ENCODE assay signal across 17 mouse cellular contexts in the genomic region with DNA sequence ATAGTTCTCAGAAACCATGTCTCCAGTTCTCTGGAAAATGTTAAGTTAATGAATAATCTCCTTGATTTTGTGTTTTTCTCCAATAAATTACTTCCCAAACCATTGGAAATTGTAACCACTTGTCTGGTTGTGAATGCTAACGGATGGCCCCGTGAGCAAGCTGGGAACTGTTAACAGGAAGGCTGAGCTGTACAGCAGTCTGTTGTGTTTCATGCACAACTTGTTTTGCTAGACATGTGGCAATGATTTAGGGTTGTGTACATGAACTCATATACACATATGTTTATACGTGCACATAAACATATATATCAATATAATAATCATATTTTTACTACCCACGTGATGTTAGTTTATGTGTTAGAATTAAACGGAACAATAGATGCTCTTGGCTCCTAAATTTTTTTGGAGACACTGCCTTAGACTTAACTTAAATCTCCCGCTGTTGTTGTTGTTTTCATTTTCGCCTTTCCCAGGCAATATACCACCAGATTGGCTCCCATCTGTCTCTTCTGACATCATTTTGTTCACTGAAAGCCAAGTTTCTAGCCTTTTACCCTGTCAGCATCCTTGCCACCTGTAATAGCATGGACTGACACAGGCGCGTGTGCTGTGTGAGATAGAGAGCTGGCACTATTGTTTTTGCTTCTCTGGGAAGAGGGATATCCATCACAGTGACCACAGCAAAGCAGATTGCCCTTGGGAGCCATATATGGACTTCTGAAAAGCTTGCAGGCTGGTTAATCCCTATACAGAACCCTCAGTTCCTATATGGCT.
DNase-seq lines count a peak whose midpoint lies in the region; ATAC-seq lines count a peak whose summit lies in the region.
"Had no signal": no experiment of that assay in that cellular context is flagged by ENCODE, and none has a peak within 500 bp of the region (broad histone marks: within the 10 kb centered on the region; RNA-seq: fewer than 3 reads in every experiment).

No protein-coding gene starts in this region.

- no peak for ATAC-seq in embryonic facial prominence, embryonic 11.5 days (replicated peaks; ENCODE audit: insufficient number of reproducible peaks, low FRiP score, low TSS enrichment, low read depth)
- ATAC-seq in hindbrain, embryonic 13.5 days (ENCODE audit: low FRiP score) = no peak

- H3K9me3 ChIP-seq in embryonic facial prominence, embryonic 11.5 days (replicated peaks; ENCODE audit: control insufficient read depth, low read length) = no peaks in the 10 kb centered on the region
- H3K9me3 ChIP-seq in embryonic facial prominence, embryonic 10.5 days = no peaks in the 10 kb centered on the region
- no peaks in the 10 kb centered on the region for H3K9me3 ChIP-seq in hindbrain, embryonic 13.5 days
- H3K9me3 ChIP-seq: embryonic facial prominence, embryonic 13.5 days; midbrain, embryonic 10.5 days had no signal

- H3K27ac ChIP-seq in embryonic facial prominence, embryonic 11.5 days (replicated peaks; ENCODE audit: low read depth, low read length) = no peak overlapping the region
- no peak overlapping the region for H3K27ac ChIP-seq in embryonic facial prominence, embryonic 10.5 days (replicated peaks)
- no peak overlapping the region for H3K27ac ChIP-seq in hindbrain, embryonic 13.5 days
- H3K27ac ChIP-seq: embryonic facial prominence, embryonic 13.5 days; gastrocnemius, adult 2 months; layer of hippocampus, adult 2 months; midbrain, embryonic 10.5 days had no signal

- no peak overlapping the region for H3K4me2 ChIP-seq in embryonic facial prominence, embryonic 11.5 days (ENCODE audit: low read depth, low read length)
- H3K4me2 ChIP-seq in hindbrain, embryonic 13.5 days = no peak overlapping the region
- H3K4me2 ChIP-seq: embryonic facial prominence, embryonic 13.5 days had no signal

- H3K36me3 ChIP-seq in embryonic facial prominence, embryonic 11.5 days (replicated peaks; ENCODE audit: control insufficient read depth, insufficient read depth, low read depth, low read length) = no peaks in the 10 kb centered on the region
- H3K36me3 ChIP-seq in embryonic facial prominence, embryonic 10.5 days (replicated peaks) = no peaks in the 10 kb centered on the region
- H3K36me3 ChIP-seq in hindbrain, embryonic 13.5 days = no peaks in the 10 kb centered on the region
- H3K36me3 ChIP-seq: embryonic facial prominence, embryonic 13.5 days; midbrain, embryonic 10.5 days had no signal

- H3K27me3 ChIP-seq in embryonic facial prominence, embryonic 11.5 days (ENCODE audit: control insufficient read depth, insufficient read depth, low read length) = no peaks in the 10 kb centered on the region
- no peaks in the 10 kb centered on the region for H3K27me3 ChIP-seq in embryonic facial prominence, embryonic 10.5 days (replicated peaks; ENCODE audit: low read depth, poor library complexity, severe bottlenecking)
- no peaks in the 10 kb centered on the region for H3K27me3 ChIP-seq in hindbrain, embryonic 13.5 days
- H3K27me3 ChIP-seq: embryonic facial prominence, embryonic 13.5 days had no signal

- WGBS in embryonic facial prominence, embryonic 11.5 days = 70% methylated on average over 9 of the region's 9 CpGs
- WGBS in embryonic facial prominence, embryonic 10.5 days = 79% methylated on average over 9 of the region's 9 CpGs
- WGBS in hindbrain, embryonic 13.5 days = 84% methylated on average over 9 of the region's 9 CpGs

- peaks cover 3% of the 10 kb centered on the region; the same call in 1 of the 2 replicates for H3K4me1 ChIP-seq in embryonic facial prominence, embryonic 11.5 days (ENCODE audit: control insufficient read depth, insufficient read depth, low read length)
- H3K4me1 ChIP-seq in embryonic facial prominence, embryonic 10.5 days = peaks cover 13% of the 10 kb centered on the region
- H3K4me1 ChIP-seq in hindbrain, embryonic 13.5 days (replicated peaks) = peaks cover 8% of the 10 kb centered on the region

- no peak overlapping the region for H3K4me3 ChIP-seq in embryonic facial prominence, embryonic 11.5 days (ENCODE audit: low read depth, low read length)
- H3K4me3 ChIP-seq in embryonic facial prominence, embryonic 10.5 days = no peak overlapping the region
- no peak overlapping the region for H3K4me3 ChIP-seq in hindbrain, embryonic 13.5 days
- H3K4me3 ChIP-seq: embryonic facial prominence, embryonic 13.5 days; gastrocnemius, adult 2 months; layer of hippocampus, adult 2 months; midbrain, embryonic 10.5 days; myocyte had no signal

- H3K9ac ChIP-seq in embryonic facial prominence, embryonic 11.5 days (replicated peaks; ENCODE audit: low read length) = no peak overlapping the region
- H3K9ac ChIP-seq in hindbrain, embryonic 13.5 days = no peak overlapping the region
- H3K9ac ChIP-seq: embryonic facial prominence, embryonic 13.5 days had no signal

- peak; percentile 46 for DNase-seq in embryonic facial prominence, embryonic 11.5 days (ENCODE audit: low spot score)
- no peak for DNase-seq in embryonic facial prominence, embryonic 10.5 days (ENCODE audit: low spot score)
- DNase-seq in brain, adult 2 months (ENCODE audit: low read depth, low spot score) = peak; percentile 94
- peak; percentile 70 to 73 for DNase-seq in cerebellum, adult 18-20 months
- peak; percentile 30 to 62 for DNase-seq in cerebellum, postnatal 36 days
- DNase-seq in testis, postnatal 14 days (ENCODE audit: low spot score) = no peak
- DNase-seq in kidney, postnatal 25 days = no peak
- DNase-seq: adrenal gland, adult 8-10 months; gastrocnemius, adult 2 months; heart, adult 18-20 months; lung, adult 18-20 months; thymus, adult 2 months had no signal

Comparison
In these comparisons a context has a peak if more than half of its experiments do, and no peak if none do; other contexts are left out.
1. DNase-seq: peak in embryonic facial prominence, embryonic 11.5 days (single experiment), brain, adult 2 months (single experiment), cerebellum, adult 18-20 months (2 of 2) and cerebellum, postnatal 36 days (2 of 2); none in embryonic facial prominence, embryonic 10.5 days (single experiment), testis, postnatal 14 days (single experiment) and kidney, postnatal 25 days (0 of 2).